Mouse (Mus musculus) bone marrow macrophage, adult 2 months (primary cell): Measurements from ENCODE around the gene Txndc5. TPM values are rescaled to one million over a fixed set of nuclear protein-coding genes. Genes with fewer than 3 reads are reported as not detected.
A peak's percentile ranks its signal among the peaks of the same experiment; 100 is the strongest.

Experiments
- H3K27ac ChIP-seq: 2 replicates; pipeline ENCODE4 v1.5.1; 2012; ENCODE audit warnings: low read depth, low read length; ENCODE audit not compliant: insufficient read depth
- H3K4me1 ChIP-seq: 2 replicates; pipeline ENCODE4 v1.6.1; 2012; ENCODE audit warnings: low read length; ENCODE audit not compliant: control insufficient read depth, insufficient read depth
- H3K4me3 ChIP-seq: 2 replicates; pipeline ENCODE4 v1.5.1; 2012; ENCODE audit warnings: mild to moderate bottlenecking, low read length, moderate library complexity; ENCODE audit not compliant: insufficient read depth
- CTCF ChIP-seq: IDR thresholded peaks from 2 replicates; pipeline ENCODE4 v1.5.1; 2012; ENCODE audit warnings: low read depth, mild to moderate bottlenecking, low read length, moderate library complexity
- POLR2A ChIP-seq: IDR thresholded peaks from 2 replicates; pipeline ENCODE4 v1.6.1; 2012; ENCODE audit warnings: mild to moderate bottlenecking, low read depth, low read length, borderline replicate concordance
- polyA plus RNA-seq: library from polyadenylated mRNA; stranded (reverse); fragments of >200 nt; gene quantifications from 2 replicates; pipeline ENCODE4 v1.2.4, GENCODE M21; 2012; ENCODE audit not compliant: missing spikeins, insufficient read depth, insufficient read length

The Txndc5 gene
- polyA plus RNA-seq, 1 experiment = 41.9 TPM

DNA sequence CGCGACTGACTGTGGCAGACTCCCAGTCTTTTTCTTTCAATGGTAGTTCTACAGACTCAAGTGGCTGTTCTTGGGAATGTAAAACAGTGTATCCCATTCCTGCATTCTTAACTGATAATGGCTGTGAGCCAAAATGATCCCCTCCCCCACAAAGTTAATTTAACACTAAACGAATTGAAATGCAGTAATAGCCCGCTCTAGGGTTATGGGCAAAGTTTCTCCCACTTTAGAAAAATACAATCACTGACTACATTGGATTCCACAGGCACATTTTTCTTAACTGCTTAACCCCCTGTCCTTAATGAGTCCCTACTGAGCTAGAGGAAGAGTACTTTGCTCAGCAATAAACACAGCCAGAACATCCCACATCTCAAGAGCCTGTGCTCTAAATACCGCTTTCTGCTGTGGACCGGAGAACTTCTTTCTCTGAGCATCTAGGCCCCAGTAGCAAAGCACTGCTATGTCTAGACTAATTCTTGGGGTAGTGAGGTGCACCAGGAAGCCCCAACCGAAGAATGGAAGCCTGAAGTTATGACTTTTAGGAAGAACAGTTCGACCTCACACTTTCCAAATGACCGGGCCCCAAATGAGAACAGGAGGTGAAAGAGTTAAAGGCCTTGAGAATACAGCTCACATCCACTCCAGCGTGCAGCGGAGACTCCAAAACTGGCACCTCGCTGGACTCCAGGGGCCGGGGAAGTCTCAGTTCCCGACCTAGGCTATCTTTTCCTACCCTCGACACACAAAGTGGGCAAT lies 1.4 kb downstream of the Txndc5 start:
- H3K4me1 ChIP-seq = peaks cover 14% of the 10 kb centered on the region
- peak overlapping the region; percentile 80 for H3K4me3 ChIP-seq
- TF ChIP-seq POLR2A = no peak
- no peak for TF ChIP-seq CTCF
- H3K27ac ChIP-seq = peak overlapping the region; percentile 74

- no peak overlapping the region for H3K4me3 ChIP-seq
- peaks cover 14% of the 10 kb centered on the region for H3K4me1 ChIP-seq
- TF ChIP-seq CTCF (no peak), POLR2A (no peak)
- H3K27ac ChIP-seq = no peak overlapping the region
Observed at GRCm38 (mm10) chr13:38526116-38526515, 2.5 kb downstream of the Txndc5 start.

- H3K27ac ChIP-seq = no peak overlapping the region
- H3K4me3 ChIP-seq = no peak overlapping the region
- H3K4me1 ChIP-seq = peaks cover 14% of the 10 kb centered on the region
- TF ChIP-seq POLR2A (no peak), CTCF (no peak)
Observed at GRCm38 (mm10) chr13:38525261-38525660, 3.4 kb downstream of the Txndc5 start.

DNA sequence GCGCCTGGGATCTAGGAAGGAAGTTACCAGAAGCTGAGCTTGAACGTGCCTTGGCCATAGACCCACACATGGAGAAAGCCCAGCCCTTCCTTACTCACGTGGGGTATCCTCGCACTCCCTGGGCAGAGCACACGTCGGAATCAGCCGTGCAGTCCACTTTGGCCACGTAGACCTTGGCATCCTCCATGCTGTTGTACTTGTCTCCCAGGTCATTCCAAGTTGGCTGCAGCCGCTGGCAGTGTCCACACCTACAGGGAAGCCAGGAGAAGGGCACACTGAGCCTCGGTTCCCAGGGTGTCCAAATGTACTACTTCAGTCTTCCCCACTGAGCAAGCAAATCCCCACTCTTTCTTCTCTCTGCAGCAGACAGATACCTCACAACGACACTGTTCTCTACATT lies 5.4 kb downstream of the Txndc5 start:
- Histone ChIP-seq H3K27ac (no peak overlapping the region), H3K4me3 (no peak overlapping the region), H3K4me1 (peaks cover 10% of the 10 kb centered on the region)
- TF ChIP-seq CTCF (no peak), POLR2A (no peak)

- no peak overlapping the region for H3K27ac ChIP-seq
- no peak overlapping the region for H3K4me3 ChIP-seq
- TF ChIP-seq CTCF (no peak), POLR2A (no peak)
- H3K4me1 ChIP-seq = peaks cover 10% of the 10 kb centered on the region
Observed at GRCm38 (mm10) chr13:38522056-38522654, 6.5 kb downstream of the Txndc5 start.

- H3K4me3 ChIP-seq = no peak overlapping the region
- H3K27ac ChIP-seq = no peak overlapping the region
- TF ChIP-seq POLR2A (no peak), CTCF (no peak)
- peaks cover 2% of the 10 kb centered on the region; the same call in 1 of the 2 replicates for H3K4me1 ChIP-seq
Observed at GRCm38 (mm10) chr13:38520299-38520698, 8.3 kb downstream of the Txndc5 start.

DNA sequence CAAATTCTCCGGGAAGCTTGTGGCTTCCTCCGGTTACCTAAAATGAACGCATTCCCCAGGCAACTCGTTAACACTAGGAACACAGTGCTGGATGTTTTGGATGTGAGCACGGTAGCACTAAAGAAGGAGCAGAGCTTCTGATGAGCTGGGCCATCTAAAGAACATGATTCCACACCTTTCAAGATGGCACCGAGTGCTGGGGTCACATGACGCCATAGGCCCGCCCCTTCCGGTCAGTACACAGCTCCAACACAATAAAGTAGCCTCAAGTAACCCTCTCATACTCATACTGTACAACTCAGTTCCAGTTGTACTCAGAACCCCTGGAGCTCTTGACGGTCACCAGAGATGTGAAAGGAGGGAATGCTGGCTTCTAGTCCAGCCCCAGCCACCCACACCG lies 12.0 kb downstream of the Txndc5 start:
- TF ChIP-seq CTCF (no peak), POLR2A (no peak)
- Histone ChIP-seq H3K4me1 (no peaks in the 10 kb centered on the region), H3K4me3 (no peak overlapping the region), H3K27ac (no peak overlapping the region)

- Histone ChIP-seq H3K27ac (no peak overlapping the region), H3K4me3 (no peak overlapping the region), H3K4me1 (no peaks in the 10 kb centered on the region)
- TF ChIP-seq CTCF (no peak), POLR2A (no peak)
Observed at GRCm38 (mm10) chr13:38515845-38516244, 12.8 kb downstream of the Txndc5 start.

- Histone ChIP-seq H3K27ac (no peak overlapping the region), H3K4me3 (no peak overlapping the region), H3K4me1 (no peaks in the 10 kb centered on the region)
- no peak for TF ChIP-seq CTCF
- TF ChIP-seq POLR2A = no peak
Observed at GRCm38 (mm10) chr13:38515431-38515830, 13.2 kb downstream of the Txndc5 start.

DNA sequence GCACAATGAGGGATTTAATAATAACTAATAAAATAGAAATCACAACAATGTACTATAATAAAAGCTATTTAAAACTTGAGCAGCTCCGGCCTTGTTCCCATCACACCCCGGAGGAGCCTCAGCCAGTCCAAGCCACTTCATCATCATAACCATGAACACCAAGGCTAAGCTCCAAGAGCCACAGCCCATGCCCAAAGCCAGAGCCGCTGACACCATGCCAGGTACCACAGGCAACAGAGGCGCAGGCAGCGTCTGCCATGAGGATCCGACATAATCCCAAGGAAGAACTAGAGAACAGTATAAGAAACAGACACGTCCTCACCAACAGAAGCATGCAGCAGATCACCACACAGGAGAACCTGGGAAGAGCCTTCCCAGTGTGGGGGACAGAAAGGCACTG lies 14.7 kb downstream of the Txndc5 start:
- H3K4me1 ChIP-seq = no peaks in the 10 kb centered on the region
- TF ChIP-seq POLR2A (no peak), CTCF (no peak)
- no peak overlapping the region for H3K27ac ChIP-seq
- no peak overlapping the region for H3K4me3 ChIP-seq
